Mouse (Mus musculus) C2C12 (cell line): ENCODE measurements around the gene Hgfac.

Experiments
- CEBPB ChIP-seq: IDR thresholded peaks from one replicate; pipeline ENCODE4 v1.6.1; 2011; ENCODE audit warnings: low read depth, mild to moderate bottlenecking, control low read depth, moderate library complexity
- CTCF ChIP-seq: IDR thresholded peaks from one replicate; pipeline ENCODE4 v1.5.1; 2011; ENCODE audit not compliant: control insufficient read depth, insufficient read depth, insufficient read length
- MAX ChIP-seq: IDR thresholded peaks from one replicate; pipeline ENCODE4 v1.6.1; 2011; ENCODE audit warnings: mild to moderate bottlenecking, control low read depth

DNA sequence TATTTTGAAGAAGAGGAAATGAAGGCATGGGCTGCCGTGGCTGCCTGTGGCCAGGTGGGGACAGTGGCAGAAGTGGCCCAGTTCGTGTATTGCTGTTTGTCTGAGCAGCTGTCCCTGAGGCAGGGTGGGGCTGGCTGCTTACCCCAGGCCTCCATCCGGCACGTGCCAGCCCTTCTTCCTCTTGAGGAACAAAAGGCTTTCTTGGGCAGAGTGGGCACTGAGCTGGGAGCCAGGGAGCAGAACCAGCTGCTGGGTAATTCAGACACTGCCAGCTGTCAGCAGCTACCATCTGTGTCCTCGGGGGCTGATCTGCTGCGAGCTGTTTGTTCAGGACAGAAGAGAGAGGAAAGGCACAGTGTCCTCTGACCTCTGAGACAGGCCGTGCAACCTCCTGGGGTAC, 29.6 kb downstream of the Hgfac start:
- TF ChIP-seq CTCF: no peak
- no peak for TF ChIP-seq MAX
- no peak for TF ChIP-seq CEBPB
